Mouse (Mus musculus) cortical plate, adult 2 months (tissue): ENCODE data around the gene Tomm7.

Source experiments
- CTCF ChIP-seq: fragments of 200-500 bp; IDR thresholded peaks from 2 replicates; pipeline ENCODE4 v1.5.1; 2011; ENCODE audit warnings: mild to moderate bottlenecking, control low read depth, low read length; ENCODE audit not compliant: insufficient read depth; ENCODE audit errors: extremely low read depth
- POLR2A ChIP-seq: fragments of 200-500 bp; IDR thresholded peaks from 2 replicates; pipeline ENCODE4 v1.6.1; 2011; ENCODE audit warnings: mild to moderate bottlenecking, low read length, control low read depth; ENCODE audit not compliant: insufficient read depth; ENCODE audit errors: extremely low read depth

DNA sequence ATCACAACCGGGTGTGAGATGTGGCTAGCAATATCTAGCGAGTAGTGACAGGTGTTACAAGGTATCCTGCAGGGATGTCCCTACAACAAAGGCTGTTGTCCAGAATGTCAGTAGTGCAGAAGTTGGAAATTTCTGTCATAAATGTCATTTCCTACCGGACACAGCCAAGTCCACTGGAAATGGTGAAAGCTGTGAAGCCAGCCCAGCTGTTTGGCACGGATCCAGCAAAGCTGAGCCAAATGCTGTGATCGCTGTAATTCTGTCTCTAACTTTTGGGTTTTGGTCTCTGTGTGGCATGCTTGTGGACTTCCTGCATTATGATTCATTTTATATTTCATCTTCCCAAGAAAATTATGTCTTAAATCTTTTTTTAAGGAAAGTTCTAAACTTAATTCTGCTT lies 18.3 kb upstream of the Tomm7 start:
- TF ChIP-seq CTCF (no peak), POLR2A (no peak)
